Mouse (Mus musculus) ES-Bruce4 (cell line): Measurements from ENCODE around the gene 4930512M02Rik. TPM values are rescaled to one million over a fixed set of nuclear protein-coding genes. Genes with fewer than 3 reads are reported as not detected.

Experiments used
- H3K27ac ChIP-seq: 2 replicates; pipeline ENCODE4 v1.5.1; 2012; ENCODE audit warnings: low read length, inconsistent platforms; ENCODE audit not compliant: insufficient read depth
- H3K27me3 ChIP-seq: 2 replicates; pipeline ENCODE4 v1.6.1; 2012; ENCODE audit warnings: mild to moderate bottlenecking, low read length, inconsistent platforms; ENCODE audit not compliant: control insufficient read depth, poor library complexity, insufficient read depth, severe bottlenecking
- H3K36me3 ChIP-seq: 2 replicates; pipeline ENCODE4 v1.6.1; 2012; ENCODE audit warnings: inconsistent platforms, mild to moderate bottlenecking, low read length, moderate library complexity; ENCODE audit not compliant: control insufficient read depth, poor library complexity, insufficient read depth, severe bottlenecking
- H3K4me1 ChIP-seq: one replicate; pipeline ENCODE4 v1.8.1; 2011; ENCODE audit warnings: low read length; ENCODE audit not compliant: control insufficient read depth, insufficient read depth
- H3K4me3 ChIP-seq: 2 replicates; pipeline ENCODE4 v1.5.1; 2011; ENCODE audit warnings: low read depth, mild to moderate bottlenecking, low read length
- H3K9ac ChIP-seq: 2 replicates; pipeline ENCODE4 v1.6.1; 2012; ENCODE audit warnings: low read depth, mild to moderate bottlenecking, inconsistent platforms; ENCODE audit not compliant: poor library complexity, severe bottlenecking
- H3K9me3 ChIP-seq: replicated peaks from 2 replicates; pipeline ENCODE4 v1.6.1; 2012; ENCODE audit warnings: mild to moderate bottlenecking, low read length, inconsistent platforms; ENCODE audit not compliant: control insufficient read depth, poor library complexity, insufficient read depth, severe bottlenecking
- CTCF ChIP-seq: IDR thresholded peaks from one replicate; pipeline ENCODE4 v1.8.1; 2011; ENCODE audit warnings: low read depth, low read length
- EP300 ChIP-seq: IDR thresholded peaks from 2 replicates; pipeline ENCODE4 v1.6.1; 2011; ENCODE audit warnings: low read depth, low read length; ENCODE audit not compliant: insufficient read depth
- POLR2A ChIP-seq: IDR thresholded peaks from one replicate; pipeline ENCODE4 v1.8.1; 2011; ENCODE audit warnings: low read length; ENCODE audit not compliant: insufficient read depth
- polyA plus RNA-seq: library from polyadenylated mRNA; stranded (reverse); fragments of >200 nt; gene quantifications from 2 replicates; pipeline ENCODE4 v1.2.4, GENCODE M21; 2011; ENCODE audit warnings: low read depth; ENCODE audit not compliant: missing spikeins, insufficient read depth, insufficient read length

Gene 4930512M02Rik
- polyA plus RNA-seq, 1 experiment, result not detected

DNA sequence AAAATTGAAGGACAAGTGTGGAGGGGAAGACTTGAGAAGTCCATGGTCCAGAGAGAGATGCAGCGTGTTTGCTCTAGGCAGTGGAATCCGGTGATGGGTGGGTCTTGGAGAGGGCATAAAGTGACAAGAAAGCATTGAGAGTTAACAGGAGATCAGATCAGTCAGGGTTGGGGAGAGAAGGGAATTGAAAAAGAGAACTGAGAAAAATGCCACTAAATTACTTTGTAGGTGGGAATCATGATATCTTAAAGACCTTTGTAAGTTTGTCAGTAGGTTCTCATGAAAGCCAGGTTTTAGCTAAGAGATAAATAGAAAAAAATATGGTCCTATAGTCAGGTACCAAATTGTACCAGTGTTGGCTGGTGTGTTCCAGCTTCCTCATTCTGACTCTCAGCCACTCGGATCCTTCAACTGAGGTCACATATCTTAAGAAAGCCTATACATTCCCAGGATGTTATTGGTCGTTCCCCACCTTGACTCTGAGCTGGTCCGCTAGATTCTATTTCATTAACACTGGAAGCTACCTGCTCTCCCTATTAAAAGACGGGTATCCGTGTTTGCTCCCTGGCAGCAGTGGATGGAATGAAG lies 68.4 kb downstream of the 4930512M02Rik start:
- Histone ChIP-seq H3K9ac (no peak overlapping the region), H3K27ac (no peak overlapping the region), H3K27me3 (no peaks in the 10 kb centered on the region), H3K36me3 (no peaks in the 10 kb centered on the region), H3K4me3 (no peak overlapping the region), H3K9me3 (no peaks in the 10 kb centered on the region), H3K4me1 (no peaks in the 10 kb centered on the region)
- TF ChIP-seq EP300 (no peak), CTCF (no peak), POLR2A (no peak)

- Histone ChIP-seq H3K4me1 (no peaks in the 10 kb centered on the region), H3K36me3 (no peaks in the 10 kb centered on the region), H3K4me3 (no peak overlapping the region), H3K27ac (no peak overlapping the region), H3K27me3 (no peaks in the 10 kb centered on the region), H3K9ac (no peak overlapping the region), H3K9me3 (no peaks in the 10 kb centered on the region)
- TF ChIP-seq CTCF, result no peak
- TF ChIP-seq POLR2A, result no peak
- TF ChIP-seq EP300, result no peak
Observed at GRCm38 (mm10) chr11:11558662-11559061, 69.0 kb downstream of the 4930512M02Rik start.

DNA sequence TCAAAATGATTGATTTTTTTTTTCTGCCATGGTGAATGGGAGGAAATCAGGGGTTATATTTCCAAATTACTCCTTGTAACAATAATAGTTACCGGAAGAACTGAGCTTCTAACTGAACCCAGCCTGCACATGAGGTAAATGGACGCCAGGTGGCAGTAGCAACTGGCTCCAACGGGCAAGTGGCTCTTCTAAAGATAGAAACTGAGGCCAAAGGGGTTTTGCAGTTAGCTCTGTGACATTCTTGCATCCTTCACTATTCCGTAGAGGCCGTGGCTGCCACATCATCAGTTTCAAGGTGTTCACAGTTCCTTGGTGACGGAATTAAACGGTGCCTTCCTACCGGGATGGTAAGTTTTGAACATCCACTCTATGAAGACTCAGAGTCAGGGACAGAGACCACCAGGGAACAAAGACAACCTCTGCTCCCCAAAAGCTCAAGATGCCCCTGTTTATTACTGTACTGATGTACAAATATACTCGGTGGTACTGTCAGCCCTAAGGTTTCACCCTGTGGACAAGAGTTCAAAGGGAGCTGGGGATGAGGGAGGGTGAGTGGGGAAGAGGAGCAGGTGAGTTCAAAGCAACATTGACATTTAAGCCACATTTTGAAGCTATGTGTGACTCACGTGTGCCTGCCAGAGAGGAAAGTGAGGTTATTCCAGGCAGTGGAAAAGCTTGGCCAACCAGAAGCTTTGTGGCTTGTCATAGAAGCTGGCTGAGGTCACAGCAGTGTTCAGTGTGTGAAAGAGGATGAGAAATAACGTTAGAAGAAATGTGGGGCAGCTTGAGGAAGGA lies 70.3 kb downstream of the 4930512M02Rik start:
- no peak overlapping the region for H3K9ac ChIP-seq
- no peaks in the 10 kb centered on the region for H3K36me3 ChIP-seq
- no peaks in the 10 kb centered on the region for H3K4me1 ChIP-seq
- H3K27me3 ChIP-seq, result no peaks in the 10 kb centered on the region
- TF ChIP-seq POLR2A (no peak), CTCF (peak; percentile 72)
- H3K27ac ChIP-seq, result no peak overlapping the region
- no peaks in the 10 kb centered on the region for H3K9me3 ChIP-seq
- H3K4me3 ChIP-seq, result no peak overlapping the region

GRCm38 (mm10) chr11:11556186-11556585 lies 71.4 kb downstream of the 4930512M02Rik start:
- H3K36me3 ChIP-seq, result no peaks in the 10 kb centered on the region
- no peaks in the 10 kb centered on the region for H3K4me1 ChIP-seq
- no peak overlapping the region for H3K9ac ChIP-seq
- no peak overlapping the region for H3K27ac ChIP-seq
- no peaks in the 10 kb centered on the region for H3K9me3 ChIP-seq
- H3K27me3 ChIP-seq, result no peaks in the 10 kb centered on the region
- no peak overlapping the region for H3K4me3 ChIP-seq
- TF ChIP-seq POLR2A (no peak), EP300 (no peak), CTCF (no peak)

DNA sequence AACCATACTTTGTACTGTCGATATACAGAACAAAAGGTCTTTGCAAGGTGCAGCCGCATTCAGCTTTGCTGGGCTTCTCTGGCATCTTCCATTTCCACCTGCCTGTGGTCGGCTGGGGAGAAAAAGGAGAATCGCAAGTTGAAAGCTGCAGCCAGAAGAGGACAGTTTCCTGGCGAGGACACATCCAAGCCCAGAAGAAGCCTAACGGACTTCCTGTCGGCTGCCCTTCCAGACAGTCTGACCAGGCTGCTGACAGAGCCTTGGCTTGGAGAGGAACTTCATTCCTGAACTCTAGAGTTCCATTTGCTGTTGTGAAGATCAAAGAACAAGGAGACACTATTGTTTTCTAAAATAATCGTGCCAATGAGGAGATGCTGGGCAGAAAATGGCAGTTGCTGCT lies 72.1 kb downstream of the 4930512M02Rik start:
- H3K4me1 ChIP-seq, result no peaks in the 10 kb centered on the region
- H3K4me3 ChIP-seq, result no peak overlapping the region
- H3K9ac ChIP-seq, result no peak overlapping the region
- H3K27ac ChIP-seq, result no peak overlapping the region
- H3K9me3 ChIP-seq, result no peaks in the 10 kb centered on the region
- TF ChIP-seq POLR2A, result no peak
- no peak for TF ChIP-seq EP300
- no peak for TF ChIP-seq CTCF
- H3K36me3 ChIP-seq, result no peaks in the 10 kb centered on the region
- H3K27me3 ChIP-seq, result no peaks in the 10 kb centered on the region

GRCm38 (mm10) chr11:11547597-11548240 lies 79.9 kb downstream of the 4930512M02Rik start:
- Histone ChIP-seq H3K9ac (no peak overlapping the region), H3K4me1 (no peaks in the 10 kb centered on the region), H3K27ac (no peak overlapping the region), H3K27me3 (no peaks in the 10 kb centered on the region), H3K36me3 (no peaks in the 10 kb centered on the region), H3K9me3 (no peaks in the 10 kb centered on the region), H3K4me3 (no peak overlapping the region)
- TF ChIP-seq CTCF, result no peak
